Mouse (Mus musculus) colon, adult 2 months (tissue): ENCODE results near the gene Sytl5. TPM values are rescaled to one million over a fixed set of nuclear protein-coding genes. Genes with fewer than 3 reads are reported as not detected.

Experiments used
- polyA plus RNA-seq: library from polyadenylated mRNA; depleted of rRNA; stranded (reverse); fragments of >200 nt; gene quantifications from 2 replicates; pipeline ENCODE4 v1.2.3, GENCODE M21; 2012; rRNA removed

The Sytl5 gene
- polyA plus RNA-seq, result 0.10 and 0.12 TPM in 2 replicates

GRCm38 (mm10) chrX:9885322-9885721, at the start of gene Sytl5:
TSS of gene Sytl5 (plus strand) at chrX:9885622.

GRCm38 (mm10) chrX:9846628-9847027, 38.8 kb upstream of the Sytl5 start, which contains the start of gene Hypm:
TSS of gene Hypm (plus strand) at chrX:9846928.

GRCm38 (mm10) chrX:9849403-9849802, 36.0 kb upstream of the Sytl5 start, which contains the start of gene H2al3:
TSS of gene H2al3 (plus strand) at chrX:9849703.

Other genes with a start within 250 kb of the Sytl5 start
- gene Dynlt3, start 222.6 kb upstream of the Sytl5 start, polyA plus RNA-seq, result 5.1 and 6.2 TPM in 2 replicates
- gene Hypm, start 38.7 kb upstream of the Sytl5 start, polyA plus RNA-seq, result not detected in 2 replicates
- not detected in 2 replicates for gene H2al3, start 35.9 kb upstream of the Sytl5 start, polyA plus RNA-seq
- 18.5 and 20.3 TPM in 2 replicates for gene Srpx, start 232.1 kb downstream of the Sytl5 start, polyA plus RNA-seq